Mouse (Mus musculus): ENCODE results near the gene Gm49358.

The Gm49358 gene

GRCm38 (mm10) chr10:86778398-86779116 is 14.8 kb downstream of the Gm49358 start, which contains the start of gene Nt5dc3:
Gene Nt5dc3, plus strand, starts transcription at chr10:86779005.
- DNase-seq, result peak; percentile 99

GRCm38 (mm10) chr10:86779117-86779755 is 15.5 kb downstream of the Gm49358 start:
- DNase-seq, result peak; percentile 45

GRCm38 (mm10) chr10:86779816-86780500 is 16.2 kb downstream of the Gm49358 start:
- no peak for DNase-seq

GRCm38 (mm10) chr10:86781641-86782040 is 17.9 kb downstream of the Gm49358 start:
- no peak for DNase-seq

GRCm38 (mm10) chr10:86782656-86783055 is 18.9 kb downstream of the Gm49358 start:
- no peak for DNase-seq

GRCm38 (mm10) chr10:86783561-86783960 is 19.8 kb downstream of the Gm49358 start:
- no peak for DNase-seq

- no peak for DNase-seq
Observed at GRCm38 (mm10) chr10:86784126-86784675, 20.4 kb downstream of the Gm49358 start.

- no peak for DNase-seq
Observed at GRCm38 (mm10) chr10:86785396-86785795, 21.6 kb downstream of the Gm49358 start.

GRCm38 (mm10) chr10:86786083-86786482 is 22.3 kb downstream of the Gm49358 start:
- DNase-seq, result no peak

GRCm38 (mm10) chr10:86788193-86788592 is 24.4 kb downstream of the Gm49358 start:
- DNase-seq, result no peak

- DNase-seq, result no peak
Observed at GRCm38 (mm10) chr10:86789146-86789672, 25.4 kb downstream of the Gm49358 start.

GRCm38 (mm10) chr10:86791507-86792184 is 27.9 kb downstream of the Gm49358 start:
- no peak for DNase-seq

GRCm38 (mm10) chr10:86793509-86793951 is 29.8 kb downstream of the Gm49358 start:
- no peak for DNase-seq

GRCm38 (mm10) chr10:86794196-86794595 is 30.4 kb downstream of the Gm49358 start:
- DNase-seq, result no peak

GRCm38 (mm10) chr10:86794794-86795535 is 31.2 kb downstream of the Gm49358 start:
- no peak for DNase-seq

- no peak for DNase-seq
Observed at GRCm38 (mm10) chr10:86796073-86796741, 32.4 kb downstream of the Gm49358 start.

- no peak for DNase-seq
Observed at GRCm38 (mm10) chr10:86807362-86807761, 43.6 kb downstream of the Gm49358 start.

GRCm38 (mm10) chr10:86808013-86808758 is 44.4 kb downstream of the Gm49358 start:
- no peak for DNase-seq

GRCm38 (mm10) chr10:86810000-86810399 is 46.2 kb downstream of the Gm49358 start:
- no peak for DNase-seq

GRCm38 (mm10) chr10:86810612-86811011 is 46.8 kb downstream of the Gm49358 start:
- no peak for DNase-seq

All from kidney, adult 18-20 months (tissue).